Mouse (Mus musculus) neural tube, embryonic 15.5 days (tissue): ENCODE data around the gene Olfr594. TPM values are rescaled to one million over a fixed set of nuclear protein-coding genes. Genes with fewer than 3 reads are reported as not detected.
"Not testable (repeated sequence)": the region's sequence is repeated elsewhere in the genome, so short reads cannot be mapped to it uniquely, and the experiment has no call there.

ENCODE experiments used
- ATAC-seq: fragments of 200-750 bp; cut with Nextera tagmentation; 2 replicates; pipeline ENCODE4 v1.8.0; 2017; ENCODE audit warnings: mild to moderate bottlenecking, moderate TSS enrichment, moderate library complexity; ENCODE audit not compliant: low FRiP score
- H3K27ac ChIP-seq: fragments of 300-500 bp; sonication (generic); replicated peaks from 2 replicates; pipeline ENCODE4 v1.5.1; 2015; ENCODE audit warnings: mild to moderate bottlenecking, inconsistent platforms
- H3K27me3 ChIP-seq: fragments of 300-500 bp; sonication (generic); replicated peaks from 2 replicates; pipeline ENCODE4 v1.6.1; 2015; ENCODE audit warnings: inconsistent platforms
- H3K36me3 ChIP-seq: fragments of 300-500 bp; sonication (generic); 2 replicates; pipeline ENCODE4 v1.6.1; 2015; ENCODE audit warnings: inconsistent platforms
- H3K4me1 ChIP-seq: fragments of 300-500 bp; sonication (generic); 2 replicates; pipeline ENCODE4 v1.6.1; 2015; ENCODE audit warnings: inconsistent platforms
- H3K4me2 ChIP-seq: fragments of 300-500 bp; sonication (generic); 2 replicates; pipeline ENCODE4 v1.6.1; 2015; ENCODE audit warnings: inconsistent platforms, mild to moderate bottlenecking, moderate library complexity
- H3K4me3 ChIP-seq: fragments of 300-500 bp; sonication (generic); replicated peaks from 2 replicates; pipeline ENCODE4 v1.5.1; 2015; ENCODE audit warnings: mild to moderate bottlenecking, inconsistent platforms
- H3K9ac ChIP-seq: fragments of 300-500 bp; sonication (generic); replicated peaks from 2 replicates; pipeline ENCODE4 v1.6.1; 2015; ENCODE audit warnings: mild to moderate bottlenecking, inconsistent platforms
- H3K9me3 ChIP-seq: fragments of 300-500 bp; sonication (generic); replicated peaks from 2 replicates; pipeline ENCODE4 v1.6.1; 2016; ENCODE audit warnings: inconsistent platforms
- WGBS: fragments of 180-500 bp; shearing (Covaris S2); methylation state at CpG from one replicate; pipeline ENCODE4 v1.1.7; 2015; ENCODE audit warnings: mixed read lengths; 5-methylcytosine and 5-hydroxymethylcytosine counted together
- microRNA-seq: library from miRNA; unstranded; fragments of <30 nt; microRNA quantifications from one replicate; pipeline ENCODE4, GENCODE M21; 2017
- polyA plus RNA-seq: library from polyadenylated mRNA; unstranded; fragments of >200 nt; fragmentation: Nextera tagmentation; extraction: Ambion mirVana; gene quantifications from 2 replicates; pipeline ENCODE4 v1.2.1, GENCODE M21; 2015

Gene Olfr594
- polyA plus RNA-seq = not detected in 2 replicates

DNA sequence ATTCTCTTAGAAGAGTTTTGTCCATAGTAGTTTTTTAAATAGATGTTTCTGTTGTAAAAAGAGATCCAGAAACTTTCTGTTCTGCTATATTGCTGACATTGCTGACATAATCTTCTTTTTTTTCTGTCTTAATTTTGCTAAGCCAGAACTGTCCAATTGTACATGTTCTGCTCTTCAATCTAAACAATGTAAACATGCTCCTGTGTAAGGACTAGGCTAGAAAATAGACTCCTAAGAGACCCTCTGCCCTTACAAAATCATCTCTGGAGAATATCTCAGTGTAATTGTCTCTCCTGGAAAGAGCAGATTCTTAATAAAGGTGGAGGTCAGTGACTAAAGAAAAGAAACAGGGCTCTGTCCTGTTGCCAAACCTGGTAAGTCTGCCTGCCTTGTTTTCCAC is at the start of gene Olfr594:
Gene Olfr594 (plus strand): TSS at position 301 of the 400 bp plus-strand sequence.
- no peak for ATAC-seq
- no peak within 1 kb of the TSS for H3K4me3 ChIP-seq

DNA sequence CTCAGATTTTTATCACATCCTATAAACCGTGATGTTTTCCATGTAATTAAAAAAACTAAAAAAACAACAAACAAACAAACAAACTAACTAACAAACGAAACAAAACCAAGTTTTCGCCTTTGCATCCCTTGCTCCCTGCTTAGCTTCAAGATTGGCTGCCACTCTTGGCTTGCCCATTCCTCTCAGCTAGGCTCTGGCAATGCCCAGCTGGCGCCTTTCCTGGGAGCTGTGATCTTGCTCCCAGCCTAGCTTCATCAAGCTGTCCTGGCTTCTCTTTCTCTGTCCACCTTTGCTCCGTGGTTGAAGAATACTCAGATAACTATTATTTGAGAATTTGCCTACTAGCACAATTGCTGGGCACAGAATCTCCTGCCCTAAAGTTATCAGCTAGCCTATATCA is 47.1 kb upstream of the Olfr594 start:
- Histone ChIP-seq H3K9ac (no peak overlapping the region), H3K4me1 (no peaks in the 10 kb centered on the region), H3K27me3 (no peaks in the 10 kb centered on the region), H3K36me3 (no peaks in the 10 kb centered on the region), H3K4me2 (no peak overlapping the region), H3K27ac (no peak overlapping the region), H3K4me3 (no peak overlapping the region), H3K9me3 (no peaks in the 10 kb centered on the region)
- 85% methylated on average over 5 of the region's 5 CpGs for WGBS
- ATAC-seq = no peak

More for the DNA sequence above, at the start of gene Olfr594:
- Histone ChIP-seq H3K4me2 (no peak within 1 kb of the TSS), H3K27me3 (no peaks in the 10 kb centered on the region), H3K9ac (no peak within 1 kb of the TSS), H3K36me3 (no peaks in the 10 kb centered on the region), H3K27ac (no peak within 1 kb of the TSS), H3K9me3 (no peaks in the 10 kb centered on the region), H3K4me1 (no peaks in the 10 kb centered on the region)

DNA sequence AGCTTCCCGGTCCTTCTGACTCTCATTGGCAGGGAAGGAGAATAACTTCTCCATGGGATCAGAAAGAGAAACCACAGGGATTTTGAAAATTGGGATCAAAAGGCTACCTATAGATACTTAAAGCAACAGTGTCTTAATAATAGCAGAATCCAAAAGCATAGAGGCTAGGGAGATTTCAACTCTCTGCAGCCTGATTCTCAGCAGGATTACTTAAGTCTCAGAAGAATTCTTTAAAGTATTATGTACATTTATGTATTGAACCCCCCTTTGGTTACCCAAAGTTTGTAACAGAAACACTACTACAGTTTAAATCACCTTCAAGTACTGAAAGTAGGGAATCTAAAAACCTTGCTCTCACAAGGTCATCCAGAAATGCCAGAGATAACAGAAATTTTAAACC is 38.6 kb upstream of the Olfr594 start, which contains the start of gene Olfr591:
Gene Olfr591 (minus strand): TSS at position 101 of the 400 bp plus-strand sequence.
- H3K27me3 ChIP-seq = no peaks in the 10 kb centered on the region
- ATAC-seq = no peak
- H3K27ac ChIP-seq = no peak within 1 kb of the TSS
- 80% methylated on average over 1 of the region's 1 CpGs for WGBS
- H3K4me2 ChIP-seq = no peak within 1 kb of the TSS
- no peaks in the 10 kb centered on the region for H3K4me1 ChIP-seq
- H3K9me3 ChIP-seq = no peaks in the 10 kb centered on the region; the same call in 1 of the 2 replicates
- no peak within 1 kb of the TSS for H3K9ac ChIP-seq
- no peak within 1 kb of the TSS for H3K4me3 ChIP-seq
- H3K36me3 ChIP-seq = no peaks in the 10 kb centered on the region

DNA sequence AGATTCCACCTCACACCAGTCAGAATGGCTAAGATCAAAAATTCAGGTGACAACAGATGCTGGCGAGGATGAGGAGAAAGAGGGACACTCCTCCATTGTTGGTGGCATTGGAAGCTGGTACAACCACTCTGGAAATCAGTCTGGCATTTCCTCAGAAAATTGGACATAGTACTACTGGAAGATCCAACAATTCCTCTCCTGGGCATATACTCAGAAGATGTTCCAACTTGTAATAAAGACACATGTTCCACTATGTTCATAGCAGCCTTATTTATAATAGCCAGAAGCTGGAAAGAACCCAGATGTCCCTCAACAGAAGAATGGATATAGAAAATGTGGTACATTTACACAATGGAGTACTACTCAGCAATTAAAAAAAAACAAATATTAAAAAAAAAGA is 32.3 kb upstream of the Olfr594 start, which contains the start of gene Olfr592:
Gene Olfr592 (plus strand): TSS at position 301 of the 400 bp plus-strand sequence.
- H3K9me3 ChIP-seq, H3K4me3 ChIP-seq, ATAC-seq, H3K27me3 ChIP-seq, H3K9ac ChIP-seq, H3K36me3 ChIP-seq, H3K4me2 ChIP-seq, H3K4me1 ChIP-seq, H3K27ac ChIP-seq: not testable (repeated sequence)
- WGBS = 89% methylated on average over 1 of the region's 1 CpGs

DNA sequence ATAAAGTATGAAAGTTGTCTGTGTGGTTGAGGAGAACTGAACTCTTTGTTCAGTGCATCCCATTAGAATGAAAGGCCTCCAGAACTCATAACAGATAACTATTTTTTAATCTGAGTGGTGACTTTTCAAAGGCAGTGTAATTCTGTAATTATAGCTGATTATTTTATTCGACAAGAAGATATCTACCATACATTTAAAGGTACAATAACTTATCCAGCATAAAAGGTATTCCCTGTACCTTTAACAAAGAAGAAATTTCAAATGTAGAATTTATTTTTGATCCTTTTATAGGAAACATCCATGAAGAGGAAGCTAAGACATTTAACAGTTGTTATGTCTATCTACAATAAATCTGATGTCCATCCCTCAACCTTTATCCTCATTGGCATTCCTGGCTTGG is 5.2 kb upstream of the Olfr594 start, which contains the start of gene Olfr593:
Gene Olfr593 (plus strand): TSS at position 301 of the 400 bp plus-strand sequence.
- 79% methylated on average over 1 of the region's 1 CpGs for WGBS
- H3K27ac ChIP-seq = no peak within 1 kb of the TSS
- H3K4me1 ChIP-seq = no peaks in the 10 kb centered on the region
- H3K4me2 ChIP-seq = no peak within 1 kb of the TSS
- no peaks in the 10 kb centered on the region for H3K36me3 ChIP-seq
- H3K9me3 ChIP-seq = no peaks in the 10 kb centered on the region
- no peak for ATAC-seq
- H3K4me3 ChIP-seq = no peak within 1 kb of the TSS
- H3K27me3 ChIP-seq = no peaks in the 10 kb centered on the region
- H3K9ac ChIP-seq = no peak within 1 kb of the TSS

DNA sequence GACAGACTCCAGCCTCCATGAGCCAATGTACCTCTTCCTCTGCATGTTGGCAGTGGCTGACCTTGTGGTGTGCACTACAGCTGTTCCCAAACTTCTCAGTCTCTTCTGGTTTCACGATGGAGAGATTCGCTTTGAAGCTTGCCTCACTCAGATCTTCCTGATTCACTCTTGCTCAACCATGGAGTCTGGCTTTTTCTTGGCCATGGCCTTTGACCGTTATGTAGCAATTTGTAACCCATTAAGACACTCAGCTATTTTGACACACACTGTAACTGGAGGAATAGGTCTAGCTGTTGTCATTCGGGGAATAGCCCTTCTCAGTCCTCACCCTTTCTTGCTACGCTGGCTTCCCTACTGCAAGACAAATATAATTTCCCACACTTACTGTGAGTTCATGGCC is 4.7 kb upstream of the Olfr594 start:
- WGBS = 92% methylated on average over 5 of the region's 5 CpGs
- H3K27me3 ChIP-seq, ATAC-seq, H3K9me3 ChIP-seq, H3K4me1 ChIP-seq, H3K4me3 ChIP-seq, H3K36me3 ChIP-seq, H3K27ac ChIP-seq, H3K9ac ChIP-seq, H3K4me2 ChIP-seq: not testable (repeated sequence)

DNA sequence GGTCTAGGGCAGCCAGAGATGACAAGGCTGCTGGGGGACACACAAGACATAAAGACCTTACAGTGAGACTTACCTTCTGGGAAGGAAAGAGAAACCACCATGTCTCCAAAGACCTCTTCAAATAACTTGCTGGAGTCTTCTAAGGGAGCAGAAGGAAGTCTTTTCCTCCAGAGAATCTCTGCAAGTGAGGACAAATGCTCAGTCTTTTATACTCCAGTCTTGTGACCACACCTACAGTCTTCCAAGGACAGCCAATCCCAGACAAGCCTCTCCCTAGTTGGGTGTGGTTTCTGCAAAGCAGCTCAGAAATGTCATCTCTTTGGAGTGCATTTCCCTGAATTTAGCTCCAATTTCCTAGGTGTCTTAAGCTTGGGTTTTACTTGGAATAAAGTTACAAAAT is 35.6 kb downstream of the Olfr594 start, which contains the start of gene Usp17ld:
Gene Usp17ld (minus strand): TSS at position 101 of the 400 bp plus-strand sequence.
- not testable (repeated sequence) for H3K27ac ChIP-seq, H3K4me2 ChIP-seq, H3K4me3 ChIP-seq, H3K4me1 ChIP-seq, H3K36me3 ChIP-seq, H3K9ac ChIP-seq, H3K9me3 ChIP-seq, H3K27me3 ChIP-seq, ATAC-seq

Small RNA genes within 50 kb of the gene (microRNA-seq; reads per million reads assigned to microRNA genes)
- not detected for gene Gm23550
- not detected for gene Gm25171

Other genes with a start within 250 kb of the Olfr594 start
- gene Olfr577, start 241.1 kb upstream of the Olfr594 start, polyA plus RNA-seq = not detected in 2 replicates
- gene Olfr578, start 227.7 kb upstream of the Olfr594 start, polyA plus RNA-seq = not detected in 2 replicates
- not detected in 2 replicates for gene Olfr582, start 179.0 kb upstream of the Olfr594 start, polyA plus RNA-seq
- not detected in 2 replicates for gene Olfr583, start 165.7 kb upstream of the Olfr594 start, polyA plus RNA-seq
- not detected in 2 replicates for gene Olfr584, start 135.1 kb upstream of the Olfr594 start, polyA plus RNA-seq
- gene Olfr585, start 119.3 kb upstream of the Olfr594 start, polyA plus RNA-seq = not detected in 2 replicates
- not detected in 2 replicates for gene Olfr586, start 91.4 kb upstream of the Olfr594 start, polyA plus RNA-seq
- not detected in 2 replicates for gene Olfr588-ps1, start 76.1 kb upstream of the Olfr594 start, polyA plus RNA-seq
- gene Olfr589, start 60.6 kb upstream of the Olfr594 start, polyA plus RNA-seq = not detected in 2 replicates
- gene Olfr591, start 38.7 kb upstream of the Olfr594 start, polyA plus RNA-seq = not detected in 2 replicates
- not detected in 2 replicates for gene Olfr592, start 32.2 kb upstream of the Olfr594 start, polyA plus RNA-seq
- gene Olfr593, start 5.1 kb upstream of the Olfr594 start, polyA plus RNA-seq = not detected in 2 replicates
- not detected in 2 replicates for gene Usp17ld, start 35.5 kb downstream of the Olfr594 start, polyA plus RNA-seq
- not detected in 2 replicates for gene Olfr596, start 88.7 kb downstream of the Olfr594 start, polyA plus RNA-seq
- not detected in 2 replicates for gene Olfr597, start 99.3 kb downstream of the Olfr594 start, polyA plus RNA-seq
- gene Olfr598, start 106.6 kb downstream of the Olfr594 start, polyA plus RNA-seq = not detected in 2 replicates
- gene Olfr599, start 118.9 kb downstream of the Olfr594 start, polyA plus RNA-seq = not detected in 2 replicates
- not detected in 2 replicates for gene Olfr600, start 132.7 kb downstream of the Olfr594 start, polyA plus RNA-seq
- gene Olfr601, start 145.7 kb downstream of the Olfr594 start, polyA plus RNA-seq = not detected in 2 replicates
- gene Olfr603, start 169.2 kb downstream of the Olfr594 start, polyA plus RNA-seq = not detected in 2 replicates
- not detected in 2 replicates for gene Usp17lc, start 198.1 kb downstream of the Olfr594 start, polyA plus RNA-seq
- not detected in 2 replicates for gene Olfr605, start 228.4 kb downstream of the Olfr594 start, polyA plus RNA-seq
- gene Olfr606, start 232.1 kb downstream of the Olfr594 start, polyA plus RNA-seq = not detected in 2 replicates
- not detected in 2 replicates for gene Olfr607, start 247.2 kb downstream of the Olfr594 start, polyA plus RNA-seq